Mouse (Mus musculus) adipocyte (in vitro differentiated cells): ENCODE results near the gene I0C0044D17Rik.

Experiments
- DNase-seq: peaks from one replicate; pipeline ENCODE4 v3.0.0-alpha.2; 2016; ENCODE audit warnings: low spot score

The I0C0044D17Rik gene

DNA sequence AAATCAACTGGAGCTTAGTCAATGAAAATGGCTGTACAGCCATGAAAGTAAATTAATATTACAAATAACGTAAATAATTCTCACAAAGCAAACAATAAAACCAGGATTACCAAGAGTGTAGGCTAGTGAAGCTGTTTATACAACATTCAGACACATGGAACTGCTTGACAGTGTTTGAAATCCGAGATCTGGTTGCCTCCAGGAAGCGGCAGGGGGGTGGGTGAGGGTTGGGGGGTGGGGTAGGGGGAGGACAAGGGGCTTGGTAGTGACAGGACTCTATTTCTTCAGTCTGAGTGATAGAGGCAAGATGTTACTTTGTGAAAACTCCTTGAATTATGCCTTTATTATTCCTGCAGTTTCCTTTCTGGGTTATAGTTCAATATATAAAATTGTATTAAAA, 3.1 kb upstream of the I0C0044D17Rik start:
- no peak for DNase-seq

DNA sequence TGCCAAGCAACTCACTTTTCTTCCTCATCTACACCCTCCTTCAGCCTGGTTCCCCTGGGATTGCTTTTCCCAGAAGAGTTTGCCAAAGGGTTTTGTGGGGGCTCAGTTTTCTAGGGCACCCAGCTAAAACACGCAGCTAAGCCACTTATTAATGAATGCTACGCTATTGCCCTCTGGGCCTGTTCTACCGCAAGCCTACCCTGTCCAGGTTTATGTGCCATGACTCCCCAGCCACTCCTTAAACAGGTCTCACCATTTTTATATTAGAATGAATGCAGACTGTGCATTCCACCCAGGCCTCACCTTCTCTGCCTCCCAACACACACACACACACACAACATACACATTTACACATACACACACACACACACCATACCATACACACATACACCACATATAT, 593 bp downstream of the I0C0044D17Rik start:
- no peak for DNase-seq

- no peak for DNase-seq
Measured at GRCm38 (mm10) chr4:98822478-98822877, 1.2 kb downstream of the I0C0044D17Rik start.

DNA sequence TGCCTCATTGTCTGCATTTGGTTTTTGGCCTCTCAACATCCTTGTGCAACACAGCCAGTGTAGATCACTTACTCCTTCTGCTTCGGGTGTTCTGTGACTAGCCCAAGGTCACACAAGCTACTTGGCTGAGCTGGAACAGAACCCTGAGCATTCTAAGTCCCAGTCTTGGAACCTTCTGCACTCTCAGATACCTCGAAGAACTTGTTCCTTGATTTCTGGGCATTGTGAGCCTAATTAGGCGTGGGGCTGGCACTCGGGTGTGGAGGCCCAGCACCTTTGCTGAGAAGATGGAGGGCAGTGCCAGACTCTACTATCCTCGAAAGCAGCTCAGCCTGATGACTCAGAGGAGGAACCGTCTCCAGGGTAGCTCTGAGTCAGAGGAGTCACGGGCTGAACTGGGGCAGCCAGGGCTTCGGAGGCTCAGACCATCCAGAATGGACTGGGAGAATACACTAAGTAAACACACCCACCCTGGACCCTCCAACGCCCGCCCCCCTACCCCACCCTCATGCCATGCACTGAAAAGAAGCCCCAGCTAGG, 4.4 kb downstream of the I0C0044D17Rik start:
- no peak for DNase-seq

- DNase-seq, result no peak
Measured at GRCm38 (mm10) chr4:98817184-98817911, 6.3 kb downstream of the I0C0044D17Rik start, which contains the start of gene Kank4. Kank4 (minus strand) TSS chr4:98817537.

- no peak for DNase-seq
Measured at GRCm38 (mm10) chr4:98816807-98817183, 6.8 kb downstream of the I0C0044D17Rik start.

- DNase-seq, result no peak
Measured at GRCm38 (mm10) chr4:98806306-98806705, 17.3 kb downstream of the I0C0044D17Rik start.

GRCm38 (mm10) chr4:98805291-98806048, 18.2 kb downstream of the I0C0044D17Rik start:
- DNase-seq, result no peak

DNA sequence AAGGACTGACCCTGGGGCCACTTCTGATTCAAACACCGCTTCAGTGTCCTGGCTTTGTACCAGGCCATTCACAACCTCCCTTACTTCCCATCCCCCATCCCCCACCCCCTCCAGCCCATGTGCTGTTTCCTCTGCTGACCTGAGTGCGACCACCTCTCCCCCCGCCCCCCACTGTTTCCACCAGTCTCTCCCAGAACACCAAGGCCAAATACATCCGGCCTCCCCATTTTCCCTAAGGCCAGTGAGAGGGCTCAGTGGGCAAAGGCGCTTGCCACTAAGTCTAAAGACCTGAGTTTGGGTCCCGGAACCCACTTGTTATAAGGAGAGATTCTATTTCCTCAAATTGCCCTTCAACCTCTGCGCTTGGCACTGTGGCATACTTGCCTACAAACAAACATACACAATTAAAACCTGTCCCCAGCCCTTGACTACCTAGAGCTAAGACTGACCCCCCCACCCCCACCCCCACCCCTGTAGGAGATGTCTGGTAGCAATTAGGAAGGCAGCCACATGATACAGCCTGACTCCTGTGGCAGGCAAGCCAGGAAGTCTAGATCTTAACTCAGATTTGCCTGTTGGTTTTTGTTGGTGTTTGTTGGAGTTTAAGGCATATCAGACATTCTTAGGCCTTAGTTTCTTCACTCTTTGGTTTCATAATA, 19.0 kb downstream of the I0C0044D17Rik start:
- no peak for DNase-seq

DNA sequence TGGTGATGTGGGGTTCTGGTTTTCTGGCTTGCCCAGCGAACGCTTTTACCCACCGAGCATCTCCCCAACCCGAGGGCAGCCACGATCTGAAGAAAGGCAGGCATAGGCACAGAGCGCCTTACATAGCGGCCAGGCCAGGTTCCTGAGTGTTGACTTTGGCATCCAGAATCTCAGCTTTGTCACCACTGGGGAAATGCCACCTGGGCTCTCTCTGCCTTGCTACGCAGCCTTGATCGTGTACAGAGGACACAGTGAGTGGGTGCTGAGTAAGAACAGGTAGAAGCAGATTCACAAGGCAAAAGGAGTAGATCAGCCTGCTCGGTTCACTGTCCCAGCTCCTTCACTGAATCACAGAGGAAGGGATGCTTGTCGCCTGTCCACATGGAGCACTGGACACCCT, 21.9 kb downstream of the I0C0044D17Rik start:
- DNase-seq, result no peak

DNA sequence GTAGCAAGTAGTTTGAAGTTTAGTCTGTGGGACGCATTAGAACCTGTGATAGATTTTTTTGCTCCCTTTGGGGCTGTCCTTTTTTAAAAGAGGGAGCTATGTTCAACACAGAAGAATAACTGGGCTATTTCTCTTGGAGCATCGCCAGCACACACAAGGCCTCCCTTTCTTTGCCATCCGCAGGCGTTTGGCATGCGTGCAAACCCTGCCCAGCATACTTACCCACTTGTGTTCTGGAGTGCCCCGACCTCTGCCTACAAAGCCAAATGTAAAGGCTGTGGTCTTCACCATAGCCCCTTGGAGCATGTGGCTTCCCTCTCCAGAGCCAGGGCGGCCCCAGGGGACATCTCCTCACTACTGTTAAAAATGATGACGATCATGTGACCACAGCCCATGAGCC, 22.8 kb downstream of the I0C0044D17Rik start:
- DNase-seq, result no peak

- DNase-seq, result no peak
Measured at GRCm38 (mm10) chr4:98796591-98797341, 26.9 kb downstream of the I0C0044D17Rik start.

DNA sequence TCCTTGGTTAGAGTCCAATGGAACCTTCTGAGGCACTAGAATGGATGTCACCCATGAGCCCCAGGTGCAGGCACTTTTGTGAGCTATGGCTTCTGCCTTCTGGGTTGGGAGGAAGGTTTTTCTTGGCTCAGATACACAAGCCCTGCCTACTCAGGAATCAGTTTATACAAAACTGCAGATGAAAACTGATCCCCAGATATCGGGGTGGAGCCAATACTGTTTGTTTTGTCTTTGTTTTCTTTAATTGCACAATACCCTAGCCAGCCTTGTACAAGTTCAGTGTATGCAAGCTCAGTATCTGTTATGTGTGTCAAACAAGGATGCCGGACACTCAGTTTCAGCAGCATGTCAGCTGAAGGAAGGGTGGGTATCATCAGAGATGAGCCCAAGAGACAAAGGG, 28.4 kb downstream of the I0C0044D17Rik start:
- DNase-seq, result no peak

- no peak for DNase-seq
Measured at GRCm38 (mm10) chr4:98793486-98793885, 30.2 kb downstream of the I0C0044D17Rik start.

DNA sequence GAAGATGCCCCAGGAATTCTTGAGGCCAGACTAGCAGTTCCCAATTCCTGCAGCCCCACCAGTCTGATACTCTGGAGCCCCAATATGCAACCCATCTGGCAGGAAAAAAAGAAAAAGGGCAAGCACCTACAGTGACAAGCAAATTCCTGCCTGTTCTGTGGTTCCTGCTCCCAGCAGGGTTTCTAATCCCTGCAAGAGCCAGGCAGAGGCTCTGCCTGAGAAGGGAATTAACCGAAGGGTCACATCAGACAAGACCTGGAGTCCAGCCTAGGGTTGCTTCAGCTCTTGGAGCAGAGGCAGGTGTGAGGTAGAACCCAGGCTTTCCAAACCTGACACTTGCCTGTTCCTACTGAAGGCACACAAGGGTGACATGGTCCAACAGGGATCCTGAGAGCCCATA, 32.9 kb downstream of the I0C0044D17Rik start:
- DNase-seq, result no peak

GRCm38 (mm10) chr4:98789861-98790311, 33.8 kb downstream of the I0C0044D17Rik start:
- DNase-seq, result no peak

GRCm38 (mm10) chr4:98789133-98789765, 34.4 kb downstream of the I0C0044D17Rik start:
- DNase-seq, result no peak

DNA sequence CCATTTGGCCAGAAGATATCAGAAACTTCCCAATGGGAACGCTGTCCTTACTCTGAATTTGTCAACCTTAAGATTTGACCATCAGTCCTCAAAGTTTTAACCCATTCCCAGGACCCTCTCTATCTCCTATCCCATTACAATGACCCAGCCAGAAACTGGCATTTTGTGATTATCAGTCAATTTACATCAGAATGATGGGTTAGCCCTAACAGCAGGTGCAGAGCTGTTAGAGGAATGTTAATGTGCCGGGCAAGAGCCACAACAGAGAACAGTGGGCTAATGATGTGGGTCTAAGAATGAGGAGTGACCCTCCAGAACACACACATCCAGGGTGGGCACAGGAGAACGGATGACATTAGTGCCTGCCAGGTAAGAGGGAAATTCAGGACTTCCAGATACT, 37.4 kb downstream of the I0C0044D17Rik start:
- no peak for DNase-seq

DNA sequence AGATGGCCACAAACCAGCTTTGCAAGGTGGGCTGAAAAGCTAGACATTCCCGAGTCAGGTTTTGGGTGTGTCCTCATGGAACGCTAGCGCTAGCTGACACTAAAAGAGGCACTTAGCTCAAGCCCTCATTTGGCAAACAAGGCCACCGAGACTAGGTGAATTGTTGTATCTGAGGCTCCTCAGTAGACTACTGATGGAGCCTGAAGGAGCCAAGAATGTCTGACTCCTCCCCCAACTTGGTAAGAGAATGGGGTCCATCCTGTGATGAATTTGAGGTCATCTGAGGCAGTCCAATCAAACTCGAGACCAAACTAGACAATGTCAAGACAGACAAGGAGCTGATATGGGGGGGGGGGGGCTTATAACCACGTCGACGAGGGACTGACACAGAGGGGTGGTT, 37.8 kb downstream of the I0C0044D17Rik start:
- no peak for DNase-seq

- no peak for DNase-seq
Measured at GRCm38 (mm10) chr4:98778219-98778618, 45.4 kb downstream of the I0C0044D17Rik start.

DNA sequence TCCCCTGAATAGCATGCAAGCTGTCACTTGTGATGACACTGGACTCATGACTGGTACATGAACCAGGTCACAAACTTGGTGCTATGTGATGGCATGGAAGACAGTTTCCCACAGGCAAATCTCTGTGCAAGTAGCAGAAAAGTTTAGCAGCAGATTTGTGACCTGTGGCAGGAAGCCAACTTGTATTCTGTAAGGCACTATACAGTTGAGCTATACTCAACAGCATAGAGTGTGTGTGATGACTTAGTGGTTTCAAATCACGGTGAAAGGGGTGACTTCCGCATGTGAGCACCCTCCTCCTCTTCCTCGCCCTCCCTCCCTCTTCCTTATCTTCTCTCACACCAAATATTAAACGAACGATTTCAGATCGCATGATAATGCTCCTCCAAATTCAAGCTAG, 46.2 kb downstream of the I0C0044D17Rik start:
- DNase-seq, result no peak
